Mouse (Mus musculus) G1E (cell line): ENCODE data around the gene Cyp11a1. TPM values are rescaled to one million over a fixed set of nuclear protein-coding genes. Genes with fewer than 3 reads are reported as not detected.

Experiments
- ATAC-seq: 2 replicates; pipeline ENCODE4 v1.8.0; 2016; ENCODE audit warnings: mild to moderate bottlenecking; ENCODE audit not compliant: insufficient number of reproducible peaks, poor library complexity, low FRiP score, severe bottlenecking; ENCODE audit errors: extremely low read depth
- DNase-seq: peaks from one replicate; pipeline ENCODE4 v3.0.0; 2012; ENCODE audit warnings: low spot score
- H3K27me3 ChIP-seq: 2 replicates; pipeline ENCODE4 v1.6.1; 2012; ENCODE audit warnings: mild to moderate bottlenecking, low read length, inconsistent platforms; ENCODE audit not compliant: insufficient read depth
- H3K36me3 ChIP-seq: replicated peaks from 2 replicates; pipeline ENCODE3; 2012; ENCODE audit warnings: mild to moderate bottlenecking, inconsistent platforms
- H3K4me1 ChIP-seq: 2 replicates; pipeline ENCODE4 v1.6.1; 2012; ENCODE audit warnings: low read depth, low read length, inconsistent platforms, mixed read lengths; ENCODE audit not compliant: insufficient read depth
- H3K4me3 ChIP-seq: 2 replicates; pipeline ENCODE4 v1.5.1; 2012; ENCODE audit warnings: low read depth, mild to moderate bottlenecking, inconsistent platforms, low read length, moderate library complexity, mixed read lengths
- H3K9me3 ChIP-seq: replicated peaks from 2 replicates; pipeline ENCODE4 v1.6.1; 2012; ENCODE audit warnings: inconsistent platforms
- CTCF ChIP-seq: IDR thresholded peaks from 2 replicates; pipeline ENCODE4 v1.5.1; 2012; ENCODE audit warnings: low read depth, low read length, inconsistent platforms, mixed read lengths
- GATA1 ChIP-seq: IDR thresholded peaks from 2 replicates; pipeline ENCODE4 v1.6.1; 2012; ENCODE audit warnings: borderline replicate concordance, low read length, inconsistent platforms, mixed read lengths
- GATA2 ChIP-seq: IDR thresholded peaks from 2 replicates; pipeline ENCODE4 v1.6.1; 2012; ENCODE audit warnings: low read depth, low read length, inconsistent platforms, borderline replicate concordance
- POLR2AphosphoS5 ChIP-seq: IDR thresholded peaks from 2 replicates; pipeline ENCODE4 v1.6.1; 2012; ENCODE audit warnings: low read depth, low read length, inconsistent platforms; ENCODE audit not compliant: insufficient replicate concordance
- TAL1 ChIP-seq: conservative IDR thresholded peaks from 2 replicates; pipeline ENCODE4 v1.6.1; 2012; ENCODE audit warnings: low read depth, low read length, inconsistent platforms, mixed read lengths
- polyA plus RNA-seq: library from polyadenylated mRNA; stranded (reverse); fragments of >175 nt; gene quantifications from 2 replicates; pipeline ENCODE4 v1.2.3, GENCODE M21; 2012
- total RNA-seq, 2 experiments: library from RNA; stranded (forward) in 1 of 2; stranded (reverse) in 1 of 2; fragments of 200-1000 nt in 1 of 2; fragments of >200 nt in 1 of 2; fragmentation: Nextera tagmentation in 1 of 2; gene quantifications; 2 replicates each; pipeline ENCODE4 v1.2.3; 2014 to 2017

The Cyp11a1 gene
- total and polyA plus RNA-seq, 3 experiments, result 0.12 to 18.2 (median 0.68) TPM

- H3K36me3 ChIP-seq, result no peaks in the 10 kb centered on the region
- no peak overlapping the region for H3K4me3 ChIP-seq
- DNase-seq, result no peak
- no peak for ATAC-seq
- H3K9me3 ChIP-seq, result no peaks in the 10 kb centered on the region
- no peaks in the 10 kb centered on the region for H3K4me1 ChIP-seq
- TF ChIP-seq POLR2AphosphoS5, result no peak
- no peak for TF ChIP-seq GATA1
- no peak for TF ChIP-seq GATA2
- TF ChIP-seq TAL1, result no peak
- TF ChIP-seq CTCF, result no peak
- H3K27me3 ChIP-seq, result peaks cover 32% of the 10 kb centered on the region
Measured at GRCm38 (mm10) chr9:58035951-58036698, 29.9 kb downstream of the Cyp11a1 start.

GRCm38 (mm10) chr9:58036961-58037360 lies 30.8 kb downstream of the Cyp11a1 start:
- TF ChIP-seq GATA2, result no peak
- TF ChIP-seq TAL1, result no peak
- TF ChIP-seq POLR2AphosphoS5, result no peak
- TF ChIP-seq GATA1, result no peak
- TF ChIP-seq CTCF, result no peak
- H3K36me3 ChIP-seq, result no peaks in the 10 kb centered on the region
- ATAC-seq (no peak), DNase-seq (no peak)
- peaks cover 33% of the 10 kb centered on the region for H3K27me3 ChIP-seq
- H3K9me3 ChIP-seq, result no peaks in the 10 kb centered on the region
- no peaks in the 10 kb centered on the region for H3K4me1 ChIP-seq
- no peak overlapping the region for H3K4me3 ChIP-seq

- Histone ChIP-seq H3K9me3 (no peaks in the 10 kb centered on the region), H3K36me3 (no peaks in the 10 kb centered on the region), H3K4me1 (no peaks in the 10 kb centered on the region), H3K27me3 (peaks cover 31% of the 10 kb centered on the region), H3K4me3 (no peak overlapping the region)
- TF ChIP-seq TAL1, result no peak
- TF ChIP-seq CTCF, result peak; percentile 54
- ATAC-seq (no peak), DNase-seq (peak; percentile 32)
Measured at GRCm38 (mm10) chr9:58038500-58039168, 32.4 kb downstream of the Cyp11a1 start.

GRCm38 (mm10) chr9:58040977-58041376 lies 34.8 kb downstream of the Cyp11a1 start:
- no peak for DNase-seq
- TF ChIP-seq GATA2 (no peak), GATA1 (no peak), CTCF (no peak), TAL1 (no peak), POLR2AphosphoS5 (no peak)
- peaks cover 41% of the 10 kb centered on the region for H3K27me3 ChIP-seq
- H3K36me3 ChIP-seq, result no peaks in the 10 kb centered on the region
- no peak overlapping the region for H3K4me3 ChIP-seq
- no peak for ATAC-seq
- H3K4me1 ChIP-seq, result no peaks in the 10 kb centered on the region
- no peaks in the 10 kb centered on the region for H3K9me3 ChIP-seq

GRCm38 (mm10) chr9:58042391-58042790 lies 36.2 kb downstream of the Cyp11a1 start:
- no peak for ATAC-seq
- Histone ChIP-seq H3K4me1 (no peaks in the 10 kb centered on the region), H3K27me3 (peaks cover 39% of the 10 kb centered on the region), H3K4me3 (no peak overlapping the region), H3K9me3 (no peaks in the 10 kb centered on the region), H3K36me3 (no peaks in the 10 kb centered on the region)
- no peak for TF ChIP-seq GATA2
- TF ChIP-seq CTCF, result no peak
- TF ChIP-seq TAL1, result no peak
- no peak for TF ChIP-seq POLR2AphosphoS5
- TF ChIP-seq GATA1, result no peak
- no peak for DNase-seq

- ATAC-seq, result no peak
- no peaks in the 10 kb centered on the region for H3K4me1 ChIP-seq
- TF ChIP-seq POLR2AphosphoS5 (no peak), GATA2 (no peak), GATA1 (no peak)
- H3K9me3 ChIP-seq, result no peaks in the 10 kb centered on the region
- peaks cover 30% of the 10 kb centered on the region for H3K27me3 ChIP-seq
- H3K4me3 ChIP-seq, result no peak overlapping the region
- H3K36me3 ChIP-seq, result no peaks in the 10 kb centered on the region
- DNase-seq, result no peak
Measured at GRCm38 (mm10) chr9:58043496-58044017, 37.3 kb downstream of the Cyp11a1 start.
